Mouse (Mus musculus) cerebellum, adult 2 months (tissue): ENCODE data around the gene Gcgr.

Experiments used
- CTCF ChIP-seq: fragments of 200-500 bp; IDR thresholded peaks from 2 replicates; pipeline ENCODE4 v1.5.1; 2011; ENCODE audit warnings: low read depth, mild to moderate bottlenecking, control low read depth, low read length, moderate library complexity, borderline replicate concordance; ENCODE audit not compliant: insufficient read depth
- POLR2A ChIP-seq: fragments of 200-500 bp; IDR thresholded peaks from 2 replicates; pipeline ENCODE4 v1.6.1; 2011; ENCODE audit warnings: low read length, control low read depth, borderline replicate concordance; ENCODE audit not compliant: insufficient read depth

- TF ChIP-seq CTCF (no peak), POLR2A (no peak)
Observed at GRCm38 (mm10) chr11:120568324-120568723, 37.8 kb downstream of the Gcgr start.
